Comparison of ENCODE assay signal across 25 mouse cellular contexts in genomic region chrX:10516448-10516847, GRCm38 (mm10). TPM values are rescaled to one million over a fixed set of nuclear protein-coding genes. Genes with fewer than 3 reads are reported as not detected.
A peak's percentile ranks its signal among the peaks of the same experiment; 100 is the strongest.
DNase-seq lines count a peak whose midpoint lies in the region; ATAC-seq and TF ChIP-seq lines count a peak whose summit lies in the region.
"Had no signal": no experiment of that assay in that cellular context is flagged by ENCODE, and none has a peak within 500 bp of the region (broad histone marks: within the 10 kb centered on the region; RNA-seq: fewer than 3 reads in every experiment).

No protein-coding gene starts in this region.

- 0 out of 2 replicates have a peak, but pooled peaks have one; percentile 32 for ATAC-seq in hindbrain, embryonic 13.5 days (ENCODE audit: low FRiP score)
- no peak for ATAC-seq in hindbrain, embryonic 11.5 days (ENCODE audit: low FRiP score)
- ATAC-seq in kidney, embryonic 15.5 days (replicated peaks; ENCODE audit: low FRiP score), result peak; percentile 66
- ATAC-seq: activated CD4-positive, CD25-positive, alpha-beta regulatory T cell, adult 4 months; CD4-positive, CD25-positive, alpha-beta regulatory T cell, adult 4 months; forebrain, embryonic 13.5 days; Patski had no signal

- H3K27ac ChIP-seq in gastrocnemius, adult 2 months, result peak overlapping the region; percentile 80; the same call in 1 of the 2 replicates
- no peak overlapping the region for H3K27ac ChIP-seq in hindbrain, embryonic 13.5 days
- H3K27ac ChIP-seq in hindbrain, embryonic 11.5 days (ENCODE audit: low read depth, low read length), result no peak overlapping the region
- no peak overlapping the region for H3K27ac ChIP-seq in kidney, embryonic 15.5 days
- peak overlapping the region; percentile 48; the same call in 1 of the 2 replicates for H3K27ac ChIP-seq in layer of hippocampus, adult 2 months
- H3K27ac ChIP-seq: embryonic facial prominence, embryonic 10.5 days; embryonic facial prominence, embryonic 12.5 days had no signal

- H3K9me3 ChIP-seq in hindbrain, embryonic 13.5 days, result no peaks in the 10 kb centered on the region
- H3K9me3 ChIP-seq in hindbrain, embryonic 11.5 days (ENCODE audit: control insufficient read depth, low read length), result no peaks in the 10 kb centered on the region
- no peaks in the 10 kb centered on the region for H3K9me3 ChIP-seq in kidney, embryonic 15.5 days (replicated peaks)
- H3K9me3 ChIP-seq: embryonic facial prominence, embryonic 10.5 days; embryonic facial prominence, embryonic 12.5 days; forebrain, embryonic 13.5 days; G1E had no signal

- H3K4me2 ChIP-seq in hindbrain, embryonic 13.5 days, result no peak overlapping the region
- no peak overlapping the region for H3K4me2 ChIP-seq in hindbrain, embryonic 11.5 days (replicated peaks; ENCODE audit: low read depth, low read length)
- H3K4me2 ChIP-seq in kidney, embryonic 15.5 days, result no peak overlapping the region
- H3K4me2 ChIP-seq: embryonic facial prominence, embryonic 12.5 days; forebrain, embryonic 13.5 days had no signal

- H3K27me3 ChIP-seq in hindbrain, embryonic 13.5 days, result no peaks in the 10 kb centered on the region
- no peaks in the 10 kb centered on the region for H3K27me3 ChIP-seq in hindbrain, embryonic 11.5 days (ENCODE audit: control insufficient read depth, insufficient read depth, low read length)
- no peaks in the 10 kb centered on the region for H3K27me3 ChIP-seq in kidney, embryonic 15.5 days
- H3K27me3 ChIP-seq: CH12.LX; embryonic facial prominence, embryonic 12.5 days; forebrain, embryonic 13.5 days had no signal

- WGBS in hindbrain, embryonic 13.5 days, result 60% methylated on average over 7 of the region's 7 CpGs
- WGBS in hindbrain, embryonic 11.5 days, result 64% methylated on average over 7 of the region's 7 CpGs
- WGBS in kidney, embryonic 15.5 days, result 53% methylated on average over 7 of the region's 7 CpGs

- H3K36me3 ChIP-seq in hindbrain, embryonic 13.5 days, result no peaks in the 10 kb centered on the region
- H3K36me3 ChIP-seq in hindbrain, embryonic 11.5 days (ENCODE audit: control insufficient read depth, insufficient read depth, low read length), result no peaks in the 10 kb centered on the region
- H3K36me3 ChIP-seq in kidney, embryonic 15.5 days, result no peaks in the 10 kb centered on the region
- H3K36me3 ChIP-seq: embryonic facial prominence, embryonic 10.5 days; embryonic facial prominence, embryonic 12.5 days; G1E had no signal

- H3K9ac ChIP-seq in hindbrain, embryonic 13.5 days, result no peak overlapping the region
- no peak overlapping the region for H3K9ac ChIP-seq in hindbrain, embryonic 11.5 days (ENCODE audit: low read depth, low read length)
- no peak overlapping the region for H3K9ac ChIP-seq in kidney, embryonic 15.5 days
- H3K9ac ChIP-seq: embryonic facial prominence, embryonic 12.5 days; forebrain, embryonic 13.5 days had no signal

- peaks cover 17% of the 10 kb centered on the region; the same call in 1 of the 2 replicates for H3K4me1 ChIP-seq in hindbrain, embryonic 13.5 days (replicated peaks)
- H3K4me1 ChIP-seq in hindbrain, embryonic 11.5 days (replicated peaks; ENCODE audit: control insufficient read depth, insufficient read depth, low read length), result no peaks in the 10 kb centered on the region
- peaks cover 10% of the 10 kb centered on the region for H3K4me1 ChIP-seq in kidney, embryonic 15.5 days
- H3K4me1 ChIP-seq: embryonic facial prominence, embryonic 12.5 days had no signal

- no peak for TF ChIP-seq CTCF in gastrocnemius, adult 2 months (IDR thresholded peaks at IDR 0.05)
- TF ChIP-seq CTCF in layer of hippocampus, adult 2 months (conservative IDR thresholded peaks at IDR 0.05), result no peak

- no peak for DNase-seq in gastrocnemius, adult 2 months
- DNase-seq in gastrocnemius, postnatal 4 days (ENCODE audit: low spot score in 2 of 2), result no peak
- no peak for DNase-seq in hindbrain, embryonic 11.5 days (ENCODE audit: low spot score)
- no peak for DNase-seq in kidney, postnatal 36 days
- no peak for DNase-seq in layer of hippocampus, adult 2 months (ENCODE audit: low spot score in 2 of 2)
- no peak for DNase-seq in layer of hippocampus, postnatal 36 days
- DNase-seq: adrenal gland, adult 8-10 months; adrenal gland, postnatal 14 days; adrenal gland, postnatal 36 days; B cell, adult 2 months; cerebellum, adult 11-12 months; cerebellum, adult 2 months; cerebellum, adult 9-10 months; cerebellum, postnatal 10 days; cerebellum, postnatal 25 days had no signal

- intact Hi-C loops in gastrocnemius, adult 2 months (cut with DNase I), result no loop called here

- no peak overlapping the region for H3K4me3 ChIP-seq in gastrocnemius, adult 2 months
- no peak overlapping the region for H3K4me3 ChIP-seq in hindbrain, embryonic 13.5 days
- H3K4me3 ChIP-seq in hindbrain, embryonic 11.5 days (ENCODE audit: low read depth, low read length), result no peak overlapping the region
- no peak overlapping the region for H3K4me3 ChIP-seq in kidney, embryonic 15.5 days (replicated peaks)
- no peak overlapping the region for H3K4me3 ChIP-seq in layer of hippocampus, adult 2 months
- H3K4me3 ChIP-seq: embryonic facial prominence, embryonic 10.5 days; embryonic facial prominence, embryonic 12.5 days; forebrain, embryonic 13.5 days had no signal

RNA-seq across cellular contexts. Expression of gene Tspan7, which starts 31.5 kb away (rescaled TPM):
- total RNA-seq in gastrocnemius, adult 2 months (2021), result 100 to 1,000 TPM in 1 of 2 experiments, 10 to 100 TPM in 1; 87.5 to 127 TPM
- total RNA-seq in gastrocnemius, postnatal 4 days (2021), result 100 to 1,000 TPM; 171 to 182 TPM
- polyA plus RNA-seq in hindbrain, embryonic 13.5 days (2015; fragmentation: Nextera tagmentation; extraction: Ambion mirVana), result 250 and 257 TPM in 2 replicates
- 74.4 and 80.9 TPM in 2 replicates for polyA plus RNA-seq in hindbrain, embryonic 11.5 days (2014; fragmentation: Nextera tagmentation; extraction: Ambion mirVana)
- polyA plus RNA-seq in kidney, embryonic 15.5 days (2015; fragmentation: Nextera tagmentation; extraction: Ambion mirVana), result 102 and 105 TPM in 2 replicates
- total RNA-seq in layer of hippocampus, adult 2 months (2021), result 1,000 to 10,000 TPM; 1,107 to 1,213 TPM
- 1,000 to 10,000 TPM; 1,175 to 1,195 TPM for total RNA-seq in layer of hippocampus, postnatal 36 days (2021)
- total RNA-seq: CH12.LX had no signal
- polyA plus RNA-seq: CD4-positive, CD25-positive, alpha-beta regulatory T cell, adult 4 months; G1E had no signal

Comparison
In these comparisons a context has a peak if more than half of its experiments do, and no peak if none do; other contexts are left out.
1. H3K27ac ChIP-seq: peak in gastrocnemius, adult 2 months (single experiment) and layer of hippocampus, adult 2 months (single experiment); none in hindbrain, embryonic 13.5 days (single experiment), hindbrain, embryonic 11.5 days (single experiment) and kidney, embryonic 15.5 days (single experiment).
2. RNA of gene Tspan7, which starts 31.5 kb away (total RNA-seq): 1,107 to 1,213 TPM in layer of hippocampus, adult 2 months and 1,175 to 1,195 TPM in layer of hippocampus, postnatal 36 days; 171 to 182 TPM in gastrocnemius, postnatal 4 days and 87.5 to 127 TPM in gastrocnemius, adult 2 months; every median in the first group is over 4 times any median in the second.